Mouse (Mus musculus): ENCODE results near the gene Fam180a.

Fam180a gene

GRCm38 (mm10) chr6:35308037-35308436 lies 17.9 kb downstream of the Fam180a start, which contains the start of gene Slc13a4:
Slc13a4 (minus strand) TSS chr6:35308131.
- DNase-seq: no peak

DNA sequence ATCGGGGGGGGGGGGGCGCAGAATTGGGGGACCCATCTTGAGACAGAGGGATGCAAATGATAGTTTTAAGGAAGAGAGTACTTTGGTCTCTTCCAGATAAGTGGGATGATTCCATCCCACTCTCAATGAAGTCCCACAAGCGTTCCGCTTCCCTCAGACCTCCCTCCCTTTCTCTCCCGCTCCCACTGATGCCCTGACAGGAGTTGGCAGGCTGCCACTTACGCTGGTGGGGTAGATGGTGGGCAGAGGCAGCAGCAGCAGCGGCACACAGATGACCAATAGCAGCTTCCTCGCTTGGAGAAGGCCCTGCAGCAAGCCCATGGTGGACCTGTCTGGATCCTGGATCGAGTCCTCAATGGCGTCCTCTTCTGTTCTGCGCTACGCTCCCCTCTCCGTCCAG lies 18.8 kb downstream of the Fam180a start:
- no peak for DNase-seq

- DNase-seq: no peak
Measured at GRCm38 (mm10) chr6:35303355-35303900, 22.5 kb downstream of the Fam180a start.

- DNase-seq: no peak
Measured at GRCm38 (mm10) chr6:35302581-35302980, 23.4 kb downstream of the Fam180a start.

DNA sequence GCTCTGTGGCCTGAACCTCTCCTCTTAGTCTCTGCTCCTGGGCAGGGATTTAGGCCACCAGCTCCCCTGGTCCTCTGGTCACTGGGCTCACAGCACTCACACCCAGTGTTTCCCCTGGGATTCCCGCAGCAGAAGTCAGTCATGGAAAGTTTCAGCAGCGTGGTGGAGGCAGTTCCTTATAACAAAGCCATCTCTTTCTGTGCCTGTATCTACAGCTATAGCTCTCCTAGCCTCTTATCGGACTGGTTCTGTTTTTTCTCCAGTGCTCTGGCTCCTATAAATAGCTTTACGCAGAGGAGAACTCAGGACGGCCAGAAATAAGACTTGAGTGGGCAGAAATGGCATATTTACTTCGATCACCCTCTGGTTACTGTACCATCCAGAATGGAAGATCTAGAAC lies 27.6 kb downstream of the Fam180a start:
- no peak for DNase-seq

DNA sequence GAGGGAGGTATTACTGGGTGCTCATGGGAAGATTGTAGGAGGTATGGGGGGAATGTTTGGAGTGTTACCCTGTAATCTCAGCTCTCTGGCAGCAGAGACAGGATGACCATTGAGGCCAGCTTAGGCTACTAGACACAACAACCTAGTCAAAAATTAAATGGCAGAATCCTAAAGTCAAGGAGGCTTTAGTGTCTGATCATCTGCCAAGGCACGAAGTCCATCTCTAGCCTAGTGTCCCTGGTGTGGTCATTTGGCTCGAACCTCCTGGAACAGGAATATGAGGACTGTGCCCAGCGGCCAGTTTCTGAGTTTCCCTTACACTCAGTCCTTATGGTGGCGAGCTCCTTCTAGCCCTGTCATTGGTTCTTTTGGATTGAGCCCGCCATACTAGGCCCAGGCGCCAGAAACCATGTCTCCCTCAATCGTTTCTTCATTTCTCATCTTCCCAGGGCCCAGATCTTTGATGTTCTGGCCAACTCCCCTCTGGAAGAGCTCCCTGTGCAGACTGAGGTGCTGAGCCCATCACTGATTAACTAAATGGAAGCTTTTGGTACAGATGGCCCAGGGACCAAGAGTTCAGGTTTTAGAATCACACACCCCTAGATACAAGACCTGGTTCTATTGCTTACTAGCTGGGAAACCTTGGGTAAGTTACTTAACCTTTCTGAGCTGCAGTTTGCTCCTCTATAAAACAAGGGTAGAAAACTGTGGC lies 28.3 kb downstream of the Fam180a start:
- DNase-seq: no peak

GRCm38 (mm10) chr6:35297001-35297400 lies 28.9 kb downstream of the Fam180a start:
- peak; percentile 32 for DNase-seq

DNA sequence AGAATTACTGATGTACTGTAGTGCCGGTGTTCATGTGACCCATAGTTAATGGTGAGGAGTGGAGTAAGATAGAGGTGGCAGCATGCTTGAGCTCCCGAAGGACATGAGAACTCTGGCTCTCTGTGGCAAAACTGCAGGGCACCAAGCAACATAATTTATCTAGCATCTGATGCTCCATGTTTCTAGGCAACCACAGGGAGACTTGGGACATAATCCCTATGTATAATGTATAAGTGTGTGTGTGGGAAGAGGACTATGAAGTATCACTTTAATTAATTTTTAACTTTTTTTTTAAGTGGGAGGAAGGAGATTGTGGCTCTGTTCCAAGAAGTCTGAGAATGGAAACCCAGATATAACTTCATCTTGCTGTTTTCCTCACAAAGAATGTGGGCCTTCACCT lies 31.0 kb downstream of the Fam180a start:
- DNase-seq: no peak

GRCm38 (mm10) chr6:35289676-35290075 lies 36.3 kb downstream of the Fam180a start:
- DNase-seq: no peak

GRCm38 (mm10) chr6:35288920-35289319 lies 37.0 kb downstream of the Fam180a start:
- DNase-seq: no peak

DNA sequence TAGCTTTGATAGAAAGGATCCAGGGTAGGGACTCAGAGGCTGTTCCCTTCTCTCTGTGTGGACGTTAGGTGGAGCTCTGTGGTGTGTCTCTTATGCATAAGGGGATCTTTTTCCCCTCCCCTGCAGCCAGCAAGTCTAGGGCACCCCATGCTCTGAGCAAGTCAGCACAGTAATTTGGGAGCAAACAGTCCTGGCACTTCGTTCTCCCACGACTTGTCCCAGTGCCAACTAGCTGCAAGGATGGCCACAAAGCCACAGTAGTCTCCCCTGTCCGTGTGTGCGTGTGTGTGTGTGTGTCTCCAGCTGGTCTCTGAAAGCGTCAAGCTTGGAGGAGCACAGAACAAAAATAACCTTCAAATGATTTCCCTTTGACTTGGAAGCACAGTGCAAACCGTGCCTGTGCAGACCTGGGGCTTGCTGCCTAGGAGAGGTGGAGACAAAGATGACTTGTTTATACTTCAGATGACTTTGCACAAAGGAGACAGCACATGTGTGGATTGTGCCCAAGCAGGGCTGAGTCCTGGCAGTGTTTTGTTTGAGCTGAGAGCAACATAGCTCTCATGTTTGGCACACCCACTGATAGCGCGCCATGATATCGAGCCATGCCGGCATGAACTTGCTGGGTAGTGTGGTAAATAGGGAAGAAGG lies 37.7 kb downstream of the Fam180a start:
- DNase-seq: peak; percentile 47

- no peak for DNase-seq
Measured at GRCm38 (mm10) chr6:35279306-35279705, 46.6 kb downstream of the Fam180a start.

DNA sequence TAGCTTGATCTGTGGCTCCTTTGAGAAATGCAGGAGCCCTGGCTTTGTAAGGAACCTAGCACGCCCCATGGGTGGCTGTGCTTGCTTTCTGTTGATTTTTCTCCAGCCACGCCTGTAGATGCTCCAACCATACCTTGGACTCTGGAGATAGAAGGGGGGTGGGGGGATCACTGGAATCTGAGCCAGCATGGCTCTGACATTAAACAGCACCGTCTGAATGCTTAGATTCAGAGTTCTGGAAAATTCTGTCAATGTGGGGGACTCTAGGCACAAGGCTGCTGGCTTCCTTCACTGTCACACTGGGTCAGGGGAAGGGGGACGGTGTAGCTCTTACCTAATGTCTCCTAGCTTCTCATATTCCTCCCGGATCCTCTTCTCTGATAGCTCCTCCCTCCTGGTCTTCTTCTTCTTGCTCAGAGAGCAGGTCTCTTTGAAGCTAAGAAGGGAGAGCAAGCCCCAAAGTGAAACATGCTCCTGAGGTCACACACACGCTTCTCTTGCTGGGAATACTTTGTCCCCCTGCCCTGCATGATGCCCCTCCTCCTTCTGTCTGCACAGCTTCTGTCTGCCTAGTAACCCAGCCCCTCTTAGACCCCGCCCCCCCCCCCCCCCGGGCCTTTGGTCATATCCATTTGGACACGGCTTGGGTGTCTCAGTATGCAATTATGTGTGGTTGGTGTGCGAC lies 47.9 kb downstream of the Fam180a start:
- DNase-seq: no peak

DNA sequence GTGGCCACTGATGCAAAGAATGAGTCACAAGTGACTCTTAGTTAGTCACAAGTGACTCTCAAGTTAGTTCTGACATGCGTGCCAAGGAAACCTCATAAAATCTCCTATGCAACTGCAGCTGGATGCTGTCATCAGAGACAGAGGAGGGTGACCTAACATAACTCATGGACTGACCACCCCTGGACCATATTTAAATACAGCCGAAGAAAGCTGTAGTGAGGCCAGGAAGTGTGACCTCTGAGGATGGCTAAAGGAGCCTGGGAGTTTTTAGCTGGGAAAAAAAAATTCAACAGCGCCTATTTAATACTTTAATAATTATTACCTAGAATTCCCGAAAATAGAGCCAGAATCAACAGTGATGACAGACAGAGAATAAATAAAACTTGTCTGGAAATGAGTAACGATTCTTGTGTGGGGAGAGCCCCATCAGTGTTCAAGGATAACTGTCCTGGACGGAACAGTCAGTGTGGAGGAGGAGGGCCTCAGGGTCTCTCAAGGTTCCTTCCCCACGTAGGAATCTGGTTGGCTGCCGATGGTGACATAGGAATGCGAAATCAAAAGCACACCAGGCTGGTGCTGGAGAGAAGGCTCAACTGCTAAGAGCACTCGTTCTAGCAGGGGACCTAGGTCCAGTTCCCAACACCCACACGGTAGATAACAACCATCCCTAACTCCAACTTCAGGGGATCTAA lies 52.4 kb downstream of the Fam180a start:
- no peak for DNase-seq

DNA sequence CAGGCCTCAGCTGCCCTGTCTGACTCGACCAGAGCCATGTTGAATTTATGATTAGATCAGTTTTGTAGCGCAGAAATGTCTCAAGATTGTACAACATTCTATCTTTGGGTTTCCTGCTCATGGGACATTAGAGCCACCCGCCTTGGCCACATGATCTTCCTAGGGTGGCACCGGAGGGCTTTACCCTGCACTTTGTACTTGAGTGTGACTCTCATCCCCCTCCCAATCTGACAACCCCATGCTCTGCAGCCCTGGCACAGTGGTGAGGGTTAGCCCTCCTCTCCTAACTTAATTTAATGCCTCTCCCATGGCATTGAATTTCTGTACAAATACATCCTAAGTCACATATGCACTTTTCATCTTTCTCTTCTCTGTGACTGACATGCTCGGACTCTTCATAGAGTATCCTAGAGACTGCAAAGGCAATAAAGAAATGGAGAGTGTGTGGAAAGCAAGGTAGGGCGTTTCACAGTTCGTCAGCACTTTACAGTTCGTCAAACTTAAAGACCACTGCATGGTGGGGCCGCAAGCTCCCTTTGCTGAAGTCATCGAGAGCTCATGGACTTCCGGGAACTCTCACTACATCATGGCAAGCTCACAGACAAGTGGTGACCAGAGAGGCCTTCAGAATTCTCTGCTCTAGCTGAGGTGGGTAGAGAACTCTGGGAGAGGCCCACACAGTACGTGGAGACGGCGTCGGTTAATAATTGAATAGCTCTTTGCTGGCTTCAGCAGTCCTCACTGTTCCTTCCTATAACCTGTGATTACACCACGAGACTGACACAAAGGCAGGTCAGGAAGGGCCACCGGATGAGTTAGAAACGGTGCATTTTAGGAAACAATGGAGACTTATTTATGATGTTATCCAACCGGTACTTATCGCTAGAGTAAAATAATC lies 53.8 kb downstream of the Fam180a start:
- no peak for DNase-seq

DNA sequence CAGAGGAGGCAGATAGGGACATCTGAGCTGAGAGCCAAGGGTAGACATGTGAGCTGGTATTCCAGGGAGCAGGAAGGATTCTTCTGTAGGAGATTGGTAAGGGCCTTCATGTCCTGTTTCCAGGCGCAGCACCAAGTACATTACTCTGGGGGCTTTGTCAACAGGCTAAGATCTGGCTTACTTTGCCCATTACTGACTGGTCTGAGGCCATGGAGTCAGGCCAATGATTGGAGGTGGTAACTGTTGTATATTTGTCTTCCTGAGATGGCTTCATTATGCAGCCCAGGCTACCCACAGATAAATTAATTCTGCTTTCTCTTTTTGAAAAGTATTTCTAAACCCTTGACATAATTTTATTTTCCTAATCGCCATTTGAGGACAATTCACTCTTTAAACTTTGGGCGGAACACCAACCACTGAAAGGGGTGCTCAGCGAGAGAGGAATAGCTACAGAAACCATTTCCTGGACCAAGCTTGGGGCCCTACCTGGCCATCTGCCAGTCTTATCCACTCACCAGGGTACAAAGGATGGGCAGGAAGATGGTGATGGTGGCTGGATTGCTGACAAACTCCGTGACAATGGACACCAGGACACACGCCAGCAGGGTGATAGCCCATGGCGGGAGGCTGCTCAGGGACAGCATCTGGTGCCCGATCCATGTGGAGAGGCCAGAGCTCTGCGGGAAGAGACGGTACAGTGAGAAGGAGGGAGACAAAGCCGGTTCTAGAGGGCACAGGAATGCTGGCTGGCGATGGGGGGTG lies 54.7 kb downstream of the Fam180a start:
- peak; percentile 40 for DNase-seq

- no peak for DNase-seq
Measured at GRCm38 (mm10) chr6:35269643-35270042, 56.3 kb downstream of the Fam180a start.

DNA sequence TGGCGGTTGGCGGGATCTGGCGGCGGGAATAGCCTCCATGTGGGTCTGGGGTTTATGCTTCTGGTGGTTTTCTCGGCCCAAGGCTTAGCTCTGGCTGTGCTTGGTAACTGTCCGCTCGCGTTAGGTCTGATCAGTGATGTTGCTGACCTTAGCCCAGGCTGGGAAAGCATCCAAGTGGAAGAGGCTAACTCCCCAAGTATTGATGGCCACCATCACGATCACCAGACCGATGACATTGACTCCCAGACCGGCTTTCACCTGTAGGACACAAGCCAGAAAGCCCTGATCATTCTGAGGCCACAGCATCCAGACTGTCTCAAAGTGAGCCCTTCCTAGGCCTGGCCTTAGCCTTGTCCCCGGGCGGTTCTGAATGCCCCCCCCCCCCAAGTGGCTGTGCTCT lies 57.2 kb downstream of the Fam180a start:
- no peak for DNase-seq

- no peak for DNase-seq
Measured at GRCm38 (mm10) chr6:35265580-35266278, 60.2 kb downstream of the Fam180a start.

Measured in lung, postnatal 14 days (tissue).